Mouse (Mus musculus): ENCODE data around the gene Cyp24a1.

Cyp24a1 gene

GRCm38 (mm10) chr2:170497091-170497566 lies at the start of gene Cyp24a1:
Cyp24a1 (minus strand) TSS chr2:170497145.
- DNase-seq (ENCODE audit: extremely low read depth, low read depth): no peak

DNA sequence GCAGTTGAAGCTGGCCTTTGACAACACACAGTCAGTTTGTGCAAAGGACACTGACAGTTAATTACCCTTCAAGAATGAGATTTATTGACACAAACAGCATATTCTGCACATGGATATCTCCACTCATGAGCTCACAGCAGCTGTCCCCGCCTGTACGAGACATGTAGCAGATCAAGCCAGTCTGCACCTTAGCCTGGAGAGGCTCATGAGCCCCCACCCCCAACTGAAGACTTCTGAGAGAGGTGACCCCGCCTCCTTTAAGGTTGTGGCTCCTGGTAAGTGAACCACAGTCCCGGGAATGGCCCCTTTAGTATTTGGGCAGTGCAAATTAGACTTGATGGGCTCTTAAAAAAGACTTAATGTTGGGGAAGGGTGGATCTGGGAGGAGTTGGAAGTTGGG lies 48.8 kb upstream of the Cyp24a1 start:
- no peak for DNase-seq (ENCODE audit: extremely low read depth, low read depth)

- no peak for DNase-seq (ENCODE audit: extremely low read depth, low read depth)
Measured at GRCm38 (mm10) chr2:170544950-170545349, 48.0 kb upstream of the Cyp24a1 start.

DNA sequence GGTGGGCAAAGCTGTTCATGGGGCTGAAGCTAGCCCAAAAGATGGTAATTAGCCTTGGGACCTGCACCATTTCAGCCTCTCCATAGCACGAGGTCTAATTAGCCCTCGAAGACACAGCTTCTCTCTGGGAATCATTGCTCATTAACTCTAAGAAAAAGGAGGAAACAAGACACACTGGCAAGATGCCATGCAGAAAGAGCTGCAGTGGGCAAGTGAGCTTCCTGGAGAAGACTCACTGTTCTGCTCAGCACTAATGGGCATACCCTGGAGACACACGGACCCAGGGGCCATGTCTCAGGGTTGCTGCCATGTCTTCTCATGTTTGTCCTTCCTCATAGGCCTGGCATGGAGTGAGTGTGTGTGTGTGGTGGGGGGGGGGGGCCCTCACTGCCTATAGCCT lies 47.2 kb upstream of the Cyp24a1 start:
- no peak for DNase-seq (ENCODE audit: extremely low read depth, low read depth)

DNA sequence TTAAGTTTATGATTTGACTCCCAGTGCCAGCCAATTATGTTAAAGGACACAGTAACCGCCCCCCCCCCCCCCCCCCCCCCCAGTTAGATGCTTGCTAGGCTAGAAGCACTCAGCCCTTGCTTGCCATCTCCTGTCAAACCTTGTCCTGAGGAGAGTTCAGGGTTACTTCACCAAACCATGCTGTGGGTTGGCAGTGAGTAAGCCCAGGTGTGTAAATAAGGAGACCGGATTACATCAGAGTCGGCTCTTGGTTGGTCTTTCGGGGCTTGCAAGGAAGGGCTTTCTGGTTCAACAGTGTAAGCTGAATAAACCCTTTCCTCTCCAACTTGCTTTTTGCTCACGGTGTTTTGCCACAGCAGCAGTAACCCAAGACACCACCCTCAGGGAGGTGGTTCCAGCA lies 46.7 kb upstream of the Cyp24a1 start:
- DNase-seq (ENCODE audit: extremely low read depth, low read depth): no peak

DNA sequence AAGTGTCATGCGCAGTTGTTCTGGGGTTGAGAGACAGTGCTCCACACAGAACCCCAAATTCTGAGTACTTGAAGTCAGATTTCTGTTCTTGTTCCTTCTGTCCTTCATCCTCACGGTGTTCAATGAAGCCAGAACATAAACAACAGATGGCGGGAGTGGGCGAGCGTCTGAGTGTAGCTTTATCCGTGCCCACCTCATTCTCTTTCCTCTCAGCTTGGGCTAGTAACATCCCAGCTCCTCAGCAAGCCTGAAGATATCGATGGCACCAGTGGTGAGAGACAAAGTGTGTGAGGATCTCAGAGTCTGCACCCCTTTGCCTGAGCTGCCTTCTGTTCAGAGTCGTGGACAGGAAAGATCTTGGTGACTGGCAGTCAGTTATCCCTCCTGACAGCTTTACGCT lies 42.3 kb upstream of the Cyp24a1 start:
- no peak for DNase-seq (ENCODE audit: extremely low read depth, low read depth)

GRCm38 (mm10) chr2:170535841-170536240 lies 38.9 kb upstream of the Cyp24a1 start:
- DNase-seq (ENCODE audit: extremely low read depth, low read depth): no peak

GRCm38 (mm10) chr2:170534803-170535174 lies 37.8 kb upstream of the Cyp24a1 start:
- DNase-seq (ENCODE audit: extremely low read depth, low read depth): no peak

DNA sequence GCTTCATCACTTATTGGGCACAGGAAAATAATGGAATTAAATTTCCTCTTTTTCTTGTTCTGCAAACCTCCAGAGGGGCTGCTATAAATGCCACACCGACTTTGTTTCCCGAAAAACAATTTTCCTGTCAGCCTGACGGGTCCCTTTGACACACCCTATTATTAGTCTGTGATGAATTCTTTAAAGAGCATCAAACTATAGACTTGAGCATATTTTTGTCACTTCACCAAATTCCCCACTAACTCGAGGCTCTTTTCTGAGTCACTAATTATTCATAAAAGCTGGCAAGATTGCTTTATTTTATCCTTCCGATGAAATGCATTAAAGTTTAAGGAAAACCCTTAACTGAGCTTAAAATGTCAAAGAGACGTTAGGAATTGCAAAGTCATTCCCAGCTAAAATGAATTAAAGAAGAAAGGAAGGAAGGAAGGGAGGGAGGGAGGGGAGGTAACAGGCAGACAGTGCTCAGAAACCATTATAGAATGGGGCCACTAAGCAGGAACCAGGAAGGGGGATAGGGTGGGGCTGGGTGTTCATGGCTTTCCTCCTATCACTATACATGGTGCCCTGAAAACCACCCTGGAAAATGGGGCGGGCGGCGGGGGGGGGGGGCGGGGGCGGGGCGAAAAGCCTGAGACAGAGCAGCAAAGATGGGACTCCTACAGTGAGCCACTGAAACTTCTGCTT lies 37.3 kb upstream of the Cyp24a1 start:
- no peak for DNase-seq (ENCODE audit: extremely low read depth, low read depth)

GRCm38 (mm10) chr2:170530256-170530655 lies 33.3 kb upstream of the Cyp24a1 start:
- no peak for DNase-seq (ENCODE audit: extremely low read depth, low read depth)

GRCm38 (mm10) chr2:170529766-170530165 lies 32.8 kb upstream of the Cyp24a1 start:
- no peak for DNase-seq (ENCODE audit: extremely low read depth, low read depth)

DNA sequence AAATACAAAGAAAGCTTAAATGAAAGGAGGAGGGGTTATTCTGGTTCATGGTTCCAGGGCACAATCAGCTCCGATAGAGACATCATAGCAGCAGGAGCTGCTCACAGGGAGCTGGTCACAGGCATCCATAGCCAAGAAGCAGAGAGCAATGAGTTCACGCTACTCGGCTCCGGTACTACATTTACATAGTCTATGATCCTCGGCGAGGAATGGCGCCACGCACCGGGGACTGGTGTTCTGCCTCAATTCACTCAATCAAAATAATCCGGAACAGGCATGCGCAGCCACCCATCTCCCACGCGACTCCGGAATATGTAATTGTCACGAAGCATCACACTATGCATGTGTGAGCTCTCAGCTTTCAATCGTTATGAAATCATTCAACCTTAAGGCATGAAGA lies 31.1 kb upstream of the Cyp24a1 start:
- DNase-seq (ENCODE audit: extremely low read depth, low read depth): no peak

- DNase-seq (ENCODE audit: extremely low read depth, low read depth): no peak
Measured at GRCm38 (mm10) chr2:170526513-170526912, 29.6 kb upstream of the Cyp24a1 start.

- DNase-seq (ENCODE audit: extremely low read depth, low read depth): peak; percentile 33
Measured at GRCm38 (mm10) chr2:170520321-170520971, 23.5 kb upstream of the Cyp24a1 start.

- DNase-seq (ENCODE audit: extremely low read depth, low read depth): no peak
Measured at GRCm38 (mm10) chr2:170513756-170514155, 16.8 kb upstream of the Cyp24a1 start.

DNA sequence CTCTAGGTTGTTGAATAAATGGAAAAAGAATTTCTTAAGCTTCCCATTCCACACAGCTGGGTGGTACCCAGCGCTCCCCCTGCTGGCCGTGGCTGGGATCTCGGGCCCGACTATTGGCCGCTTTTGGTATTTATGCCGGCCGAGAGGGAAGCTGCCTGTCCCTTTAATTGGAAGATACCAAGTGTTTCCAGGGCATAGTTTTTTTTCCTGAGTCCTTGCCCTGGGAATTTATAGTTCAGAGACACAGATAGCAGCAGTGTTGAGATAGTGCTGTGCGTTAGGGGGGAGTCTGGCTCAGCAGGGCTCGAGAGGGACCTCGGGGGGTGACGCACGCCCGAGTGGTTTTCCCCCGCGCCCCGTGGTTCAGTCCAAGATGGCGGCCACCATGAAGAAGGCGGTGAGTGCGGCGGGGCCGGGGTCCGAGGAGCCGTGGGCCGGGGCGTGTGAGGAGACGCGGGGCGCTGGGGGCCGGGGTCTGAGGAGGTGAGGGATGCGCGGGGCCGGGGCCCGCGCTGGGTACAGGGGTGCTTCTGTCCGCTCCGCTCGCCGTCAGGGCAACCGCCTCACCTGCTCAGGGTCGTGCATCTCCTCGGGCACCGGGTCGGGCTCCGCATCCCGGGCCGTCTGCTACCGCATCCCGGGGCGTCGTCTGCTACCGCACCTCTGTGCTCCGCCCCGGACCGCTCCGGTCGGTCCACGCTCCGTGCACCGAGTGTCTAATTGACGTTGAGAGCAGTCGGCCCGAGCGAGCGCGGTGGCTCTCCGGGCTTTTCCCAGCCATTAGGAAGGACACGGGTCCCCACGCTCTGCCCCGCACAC lies 14.3 kb upstream of the Cyp24a1 start:
- peak; percentile 79 for DNase-seq (ENCODE audit: extremely low read depth, low read depth)

DNA sequence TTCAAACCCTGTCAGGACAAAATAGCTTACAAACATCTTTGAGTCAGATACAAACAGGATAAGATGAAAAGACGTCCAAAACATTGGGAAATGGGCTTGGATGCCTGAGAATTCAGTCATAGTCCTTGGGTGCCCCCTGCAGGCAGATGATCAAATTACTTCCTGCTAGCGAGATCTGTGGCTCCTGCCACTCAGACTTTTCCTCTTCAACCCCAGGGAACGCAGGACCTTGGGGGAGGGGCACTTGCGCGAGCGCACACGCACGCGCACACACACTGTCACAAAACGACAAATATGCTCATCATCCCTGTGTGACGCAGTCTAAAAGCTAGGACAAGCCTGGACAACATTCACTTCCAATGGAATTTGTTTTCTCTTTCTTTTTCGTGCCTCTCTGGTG lies 11.9 kb upstream of the Cyp24a1 start:
- DNase-seq (ENCODE audit: extremely low read depth, low read depth): peak; percentile 65

- peak; percentile 73 for DNase-seq (ENCODE audit: extremely low read depth, low read depth)
Measured at GRCm38 (mm10) chr2:170507734-170508133, 10.8 kb upstream of the Cyp24a1 start.

DNA sequence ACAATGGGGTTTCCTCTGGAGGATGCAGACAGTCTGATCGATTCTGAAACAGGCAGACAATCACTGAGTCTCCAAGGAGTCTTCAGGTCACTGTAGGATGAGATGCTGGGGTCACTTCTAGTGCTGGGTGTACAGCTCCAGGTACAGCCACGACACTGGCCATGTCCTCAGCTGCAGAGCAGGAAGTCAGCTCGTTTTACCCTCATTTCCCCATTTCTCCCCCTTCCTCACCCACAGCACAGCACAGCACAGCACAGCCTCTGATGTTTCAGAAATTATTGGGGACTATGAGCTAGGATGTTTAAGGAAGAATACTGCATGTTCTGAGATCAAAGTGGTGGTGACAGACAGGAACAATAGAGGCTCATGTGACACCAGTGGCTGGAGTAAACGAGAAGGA lies 7.0 kb upstream of the Cyp24a1 start:
- DNase-seq (ENCODE audit: extremely low read depth, low read depth): peak; percentile 25

DNA sequence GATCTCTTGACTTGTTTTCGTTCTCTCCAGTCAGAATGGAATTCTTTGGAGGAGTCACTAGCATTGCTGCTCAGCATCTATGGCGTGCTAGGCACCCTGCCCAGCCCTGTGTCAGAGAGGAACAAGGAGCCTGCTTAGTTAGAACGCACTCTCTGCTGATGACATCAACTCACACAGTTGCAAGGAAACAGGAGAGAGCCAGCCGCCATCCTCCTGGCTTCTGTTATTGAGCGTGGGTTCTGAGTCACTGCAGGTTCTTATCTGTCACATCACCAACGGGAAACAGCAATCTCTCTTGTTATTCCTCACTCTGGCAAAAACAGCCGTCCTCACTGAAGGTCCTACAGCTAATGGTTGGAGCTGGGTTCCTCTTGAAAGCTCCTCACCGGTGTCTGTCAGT lies 6.4 kb upstream of the Cyp24a1 start:
- DNase-seq (ENCODE audit: extremely low read depth, low read depth): peak; percentile 8

DNA sequence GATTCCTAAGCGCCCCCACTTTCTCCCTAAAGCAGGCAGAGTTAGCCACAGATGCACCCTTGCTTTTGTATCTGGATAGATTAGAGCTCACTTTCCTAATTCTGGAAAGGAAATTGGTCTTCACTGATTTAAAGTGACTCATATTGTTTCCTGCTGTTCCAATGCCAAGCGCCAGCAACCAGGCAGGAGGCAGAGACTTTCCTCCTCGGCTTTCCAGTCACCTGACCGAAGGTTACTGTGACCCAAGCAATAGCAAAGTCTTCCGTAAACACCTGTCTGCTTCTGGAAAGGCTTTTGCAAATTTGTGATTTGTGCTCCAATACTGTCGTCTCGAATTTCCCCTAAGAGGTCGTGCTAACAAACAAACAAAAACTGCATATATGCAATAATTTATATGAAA lies 1.1 kb upstream of the Cyp24a1 start:
- DNase-seq (ENCODE audit: extremely low read depth, low read depth): no peak

Data from MEL-GATA-1-ER (cell line).